Mouse (Mus musculus): ENCODE data around the gene 5530401A14Rik. TPM values are rescaled to one million over a fixed set of nuclear protein-coding genes. Genes with fewer than 3 reads are reported as not detected.

5530401A14Rik gene
- 0.04 TPM in 1 of 2 replicates, not detected in the other for polyA plus RNA-seq (2015; fragmentation: Nextera tagmentation; extraction: Ambion mirVana)

DNA sequence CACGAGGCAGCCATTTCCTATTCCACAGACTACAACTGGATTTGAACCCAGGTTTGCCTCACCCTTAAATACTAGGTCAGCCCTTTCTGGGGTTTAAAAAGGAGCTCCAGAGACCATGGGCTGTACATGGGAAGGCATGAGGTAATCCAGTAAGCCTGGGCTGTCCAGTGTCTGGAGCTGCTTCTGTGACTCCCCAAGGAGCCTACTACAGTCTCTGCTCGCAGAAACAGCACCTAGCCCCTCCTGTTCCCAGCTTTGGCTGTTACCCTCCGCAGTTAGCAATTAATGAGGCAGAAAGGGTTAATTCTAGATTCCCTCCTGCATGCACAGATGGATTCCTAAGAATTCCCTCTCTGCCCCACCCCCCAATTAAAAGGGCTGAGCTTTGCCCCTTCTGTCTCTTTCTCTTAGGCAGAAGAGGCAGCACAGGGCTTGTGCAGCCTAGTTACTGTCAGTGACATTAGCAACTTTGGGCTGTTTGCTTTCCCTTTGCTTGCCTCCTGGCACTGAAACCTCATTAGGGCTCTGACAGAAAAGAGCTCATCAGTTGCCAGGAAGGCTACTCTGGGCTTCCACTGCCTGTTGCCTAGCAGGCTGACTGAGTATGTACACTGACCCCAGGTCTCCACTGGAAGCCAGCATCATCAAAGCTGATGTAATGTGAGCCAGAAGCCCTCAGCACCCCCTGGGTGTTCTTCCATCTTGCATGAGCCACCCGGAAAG lies at the start of gene 5530401A14Rik:
TSS of gene 5530401A14Rik (plus strand) at position 424 of the 723 bp plus-strand sequence.
- no peak within 1 kb of the TSS for H3K9ac ChIP-seq
- H3K4me3 ChIP-seq (replicated peaks), result no peak within 1 kb of the TSS
- no peaks in the 10 kb centered on the region for H3K27me3 ChIP-seq
- no peak within 1 kb of the TSS for H3K27ac ChIP-seq
- 22% methylated on average over 4 of the region's 4 CpGs for WGBS
- no peaks in the 10 kb centered on the region for H3K36me3 ChIP-seq
- no peaks in the 10 kb centered on the region for H3K9me3 ChIP-seq (replicated peaks)
- peaks cover 16% of the 10 kb centered on the region for H3K4me1 ChIP-seq
- peak; percentile 58 for ATAC-seq (replicated peaks; ENCODE audit: low FRiP score)
- H3K4me2 ChIP-seq, result no peak within 1 kb of the TSS

DNA sequence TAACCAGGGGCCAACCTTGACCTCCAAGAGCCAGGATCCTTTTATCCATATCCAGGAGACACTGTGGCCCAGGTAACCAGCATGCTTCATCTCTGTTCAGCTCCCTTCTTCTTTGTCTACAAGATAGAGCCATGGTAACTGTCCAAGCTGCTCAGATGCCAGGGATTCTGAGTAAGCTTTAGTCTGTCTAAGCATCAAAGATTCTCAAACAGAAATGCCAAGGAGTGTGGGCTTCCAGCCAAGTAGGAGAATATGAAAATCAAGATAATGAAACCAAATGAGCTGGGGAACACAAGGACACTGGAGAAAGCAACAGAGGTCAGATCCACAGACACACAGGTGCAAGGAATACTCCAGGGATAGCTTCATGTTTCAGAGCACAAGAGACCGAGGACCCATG lies 45.7 kb upstream of the 5530401A14Rik start:
- H3K4me3 ChIP-seq (replicated peaks), result no peak overlapping the region
- ATAC-seq (replicated peaks; ENCODE audit: low FRiP score), result no peak
- H3K4me2 ChIP-seq, result no peak overlapping the region
- H3K9me3 ChIP-seq (replicated peaks), result no peaks in the 10 kb centered on the region
- no peak overlapping the region for H3K9ac ChIP-seq
- H3K27ac ChIP-seq, result no peak overlapping the region
- H3K36me3 ChIP-seq, result no peaks in the 10 kb centered on the region
- no peaks in the 10 kb centered on the region for H3K27me3 ChIP-seq
- no peaks in the 10 kb centered on the region for H3K4me1 ChIP-seq
- WGBS, result 75% methylated on average over 1 of the region's 1 CpGs

DNA sequence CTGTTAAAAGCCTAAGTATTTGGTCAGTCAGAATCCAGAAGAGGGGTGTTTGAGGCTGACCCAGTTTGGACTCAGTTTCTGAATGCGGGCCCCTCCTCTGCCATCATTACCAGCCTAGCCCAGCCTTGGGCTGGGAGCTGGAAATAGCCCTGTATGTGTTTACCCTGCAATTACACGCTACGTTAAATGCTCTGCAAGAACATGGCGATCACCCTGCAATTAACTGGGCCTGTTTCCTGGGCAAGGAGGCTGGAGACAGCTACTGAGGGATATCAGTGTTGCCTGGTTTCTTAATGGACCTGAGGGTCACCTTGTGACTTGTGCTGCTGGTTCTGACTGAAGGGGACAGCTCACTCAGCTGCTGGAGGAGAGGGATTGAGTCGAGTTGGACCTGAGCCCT lies 43.9 kb upstream of the 5530401A14Rik start:
- no peak overlapping the region for H3K4me2 ChIP-seq
- no peaks in the 10 kb centered on the region for H3K27me3 ChIP-seq
- no peaks in the 10 kb centered on the region for H3K36me3 ChIP-seq
- ATAC-seq (replicated peaks; ENCODE audit: low FRiP score), result no peak
- H3K9me3 ChIP-seq (replicated peaks), result no peaks in the 10 kb centered on the region
- H3K4me3 ChIP-seq (replicated peaks), result no peak overlapping the region
- WGBS, result 24% methylated on average over 5 of the region's 5 CpGs
- H3K9ac ChIP-seq, result no peak overlapping the region
- H3K4me1 ChIP-seq, result no peaks in the 10 kb centered on the region
- no peak overlapping the region for H3K27ac ChIP-seq

DNA sequence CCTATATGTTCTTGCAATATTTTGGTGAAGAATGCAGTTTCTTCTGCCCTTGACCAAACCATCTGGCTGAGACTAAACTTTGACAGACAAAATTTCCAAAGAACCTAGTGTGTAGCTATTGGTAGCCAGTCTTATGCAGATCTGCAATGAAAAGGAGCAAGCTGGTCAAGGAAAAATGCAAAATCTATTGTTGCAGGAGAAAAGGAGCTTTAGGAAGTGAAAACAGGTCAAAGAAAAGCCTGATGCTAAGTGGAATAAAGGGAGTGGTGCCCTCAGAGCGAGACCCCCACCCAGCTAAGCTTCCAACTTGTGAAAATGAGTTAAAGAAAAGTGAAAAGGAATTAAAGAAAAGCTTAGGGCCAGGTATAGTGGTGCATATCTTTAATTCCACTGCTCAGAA lies 28.1 kb upstream of the 5530401A14Rik start:
- Histone ChIP-seq H3K9me3 (replicated peaks) (no peaks in the 10 kb centered on the region), H3K4me2 (no peak overlapping the region), H3K4me1 (no peaks in the 10 kb centered on the region), H3K36me3 (no peaks in the 10 kb centered on the region), H3K27ac (no peak overlapping the region), H3K9ac (no peak overlapping the region), H3K27me3 (no peaks in the 10 kb centered on the region), H3K4me3 (replicated peaks) (no peak overlapping the region)
- 71% methylated on average over 1 of the region's 1 CpGs for WGBS
- no peak for ATAC-seq (replicated peaks; ENCODE audit: low FRiP score)

DNA sequence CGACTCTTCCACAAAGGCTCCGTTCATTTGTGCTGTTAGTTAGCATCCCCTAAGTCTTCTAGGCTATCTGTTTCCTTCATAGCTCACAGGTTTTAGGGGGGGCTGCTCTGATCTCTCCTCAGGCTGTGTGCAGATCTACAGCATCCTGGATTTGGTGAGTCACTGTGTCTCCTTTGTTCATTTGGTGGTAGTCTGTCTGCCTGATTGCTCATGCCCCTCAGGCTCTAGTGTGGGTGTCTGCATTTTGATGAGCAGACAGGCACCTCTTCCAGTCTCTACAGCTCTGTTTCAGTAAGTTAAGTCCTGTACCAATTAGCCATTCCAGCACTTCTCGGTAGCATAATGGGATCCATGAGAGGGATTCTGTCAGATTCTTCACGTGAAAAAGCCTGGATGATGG lies 22.0 kb upstream of the 5530401A14Rik start:
- H3K27ac ChIP-seq, result no peak overlapping the region
- H3K4me3 ChIP-seq (replicated peaks), result no peak overlapping the region
- H3K4me2 ChIP-seq, result no peak overlapping the region
- 81% methylated on average over 4 of the region's 4 CpGs for WGBS
- no peaks in the 10 kb centered on the region for H3K4me1 ChIP-seq
- no peaks in the 10 kb centered on the region for H3K9me3 ChIP-seq (replicated peaks)
- no peak for ATAC-seq (replicated peaks; ENCODE audit: low FRiP score)
- H3K36me3 ChIP-seq, result no peaks in the 10 kb centered on the region
- H3K9ac ChIP-seq, result no peak overlapping the region
- no peaks in the 10 kb centered on the region for H3K27me3 ChIP-seq

DNA sequence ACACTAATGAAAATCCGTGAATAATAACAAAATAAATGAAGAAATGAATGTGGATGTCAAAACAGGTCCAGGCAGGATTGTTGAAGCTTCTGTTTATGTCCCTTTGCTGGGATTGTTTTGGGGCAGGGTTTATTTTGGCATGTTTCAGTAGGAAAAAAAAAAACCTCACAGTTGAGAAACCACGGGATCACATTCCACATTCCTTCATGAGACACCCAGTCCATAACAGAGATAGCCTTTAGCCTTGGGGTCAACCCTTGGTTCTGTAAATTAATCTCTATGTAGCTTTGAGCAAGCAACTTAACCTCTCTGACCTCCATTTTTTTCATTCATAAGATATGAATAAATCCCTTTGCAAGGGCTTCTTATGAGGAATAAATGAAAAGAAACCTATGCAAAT lies 19.5 kb upstream of the 5530401A14Rik start:
- 46% methylated on average over 2 of the region's 2 CpGs for WGBS

DNA sequence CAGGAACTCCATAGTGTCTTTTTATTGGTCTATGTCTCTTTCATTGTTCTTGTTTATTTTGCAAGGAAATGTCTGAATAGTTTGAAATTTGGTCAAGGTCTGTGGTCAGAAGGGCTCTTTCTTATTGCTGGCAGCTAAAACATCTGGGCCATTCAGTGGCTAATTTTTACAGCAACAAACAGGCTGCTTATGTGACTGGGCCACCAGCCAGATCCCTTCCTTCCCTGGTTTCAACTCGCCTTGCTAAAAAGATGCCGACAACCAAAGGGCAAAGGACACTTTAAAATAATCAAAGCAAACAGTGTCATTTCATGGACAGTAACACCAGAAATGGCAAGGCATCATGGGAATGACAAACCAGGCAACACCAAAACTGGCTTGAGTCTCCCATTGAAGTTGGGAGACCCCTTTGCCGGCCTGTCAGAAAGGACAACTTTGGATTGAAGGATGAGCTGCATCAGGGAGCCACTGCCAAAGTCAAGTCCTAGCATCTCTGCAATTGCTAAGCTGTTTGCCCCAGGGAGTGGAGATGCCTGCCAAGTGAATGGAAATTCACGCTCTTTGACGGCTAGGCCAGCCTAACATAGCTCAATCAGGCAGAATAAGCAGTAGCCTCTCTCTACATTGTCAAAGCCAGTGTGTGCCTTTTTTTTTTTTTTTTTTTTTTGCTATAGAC lies 15.3 kb upstream of the 5530401A14Rik start:
- Histone ChIP-seq H3K4me3 (replicated peaks) (no peak overlapping the region), H3K27ac (no peak overlapping the region), H3K27me3 (no peaks in the 10 kb centered on the region), H3K4me1 (0 out of 2 replicates have a peak, but pooled peaks cover 6% of the 10 kb centered on the region), H3K9me3 (replicated peaks) (no peaks in the 10 kb centered on the region), H3K9ac (no peak overlapping the region), H3K4me2 (no peak overlapping the region), H3K36me3 (no peaks in the 10 kb centered on the region)
- no peak for ATAC-seq (replicated peaks; ENCODE audit: low FRiP score)
- 61% methylated on average over 5 of the region's 5 CpGs for WGBS

More for the DNA sequence above, 19.5 kb upstream of the 5530401A14Rik start:
- H3K9ac ChIP-seq, result no peak overlapping the region
- no peak overlapping the region for H3K4me3 ChIP-seq (replicated peaks)
- H3K36me3 ChIP-seq, result no peaks in the 10 kb centered on the region
- H3K27me3 ChIP-seq, result no peaks in the 10 kb centered on the region
- no peak for ATAC-seq (replicated peaks; ENCODE audit: low FRiP score)
- no peaks in the 10 kb centered on the region for H3K9me3 ChIP-seq (replicated peaks)
- H3K4me2 ChIP-seq, result no peak overlapping the region
- 0 out of 2 replicates have a peak, but pooled peaks cover 3% of the 10 kb centered on the region for H3K4me1 ChIP-seq
- H3K27ac ChIP-seq, result no peak overlapping the region

DNA sequence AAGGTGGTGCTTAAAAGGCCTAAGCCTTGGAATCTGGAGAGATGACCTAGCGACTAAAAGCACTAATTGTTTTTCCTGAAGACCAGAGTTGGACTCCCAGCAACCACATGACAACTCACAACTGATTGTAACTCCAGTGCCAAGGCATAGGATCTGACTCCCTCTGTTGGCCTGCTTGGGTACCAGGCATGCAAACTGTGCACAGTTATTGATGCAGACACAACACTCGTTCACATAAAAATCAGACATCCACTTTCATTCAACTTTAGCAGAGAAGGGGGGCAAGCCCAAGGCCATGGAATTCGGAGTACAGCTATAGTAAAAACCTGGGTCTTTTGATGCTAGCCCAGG lies 14.8 kb upstream of the 5530401A14Rik start:
- Histone ChIP-seq H3K9ac (no peak overlapping the region), H3K4me1 (0 out of 2 replicates have a peak, but pooled peaks cover 6% of the 10 kb centered on the region), H3K27me3 (no peaks in the 10 kb centered on the region), H3K36me3 (no peaks in the 10 kb centered on the region), H3K27ac (no peak overlapping the region), H3K9me3 (replicated peaks) (no peaks in the 10 kb centered on the region), H3K4me3 (replicated peaks) (no peak overlapping the region), H3K4me2 (no peak overlapping the region)
- WGBS, result 83% methylated on average over 3 of the region's 3 CpGs
- no peak for ATAC-seq (replicated peaks; ENCODE audit: low FRiP score)

DNA sequence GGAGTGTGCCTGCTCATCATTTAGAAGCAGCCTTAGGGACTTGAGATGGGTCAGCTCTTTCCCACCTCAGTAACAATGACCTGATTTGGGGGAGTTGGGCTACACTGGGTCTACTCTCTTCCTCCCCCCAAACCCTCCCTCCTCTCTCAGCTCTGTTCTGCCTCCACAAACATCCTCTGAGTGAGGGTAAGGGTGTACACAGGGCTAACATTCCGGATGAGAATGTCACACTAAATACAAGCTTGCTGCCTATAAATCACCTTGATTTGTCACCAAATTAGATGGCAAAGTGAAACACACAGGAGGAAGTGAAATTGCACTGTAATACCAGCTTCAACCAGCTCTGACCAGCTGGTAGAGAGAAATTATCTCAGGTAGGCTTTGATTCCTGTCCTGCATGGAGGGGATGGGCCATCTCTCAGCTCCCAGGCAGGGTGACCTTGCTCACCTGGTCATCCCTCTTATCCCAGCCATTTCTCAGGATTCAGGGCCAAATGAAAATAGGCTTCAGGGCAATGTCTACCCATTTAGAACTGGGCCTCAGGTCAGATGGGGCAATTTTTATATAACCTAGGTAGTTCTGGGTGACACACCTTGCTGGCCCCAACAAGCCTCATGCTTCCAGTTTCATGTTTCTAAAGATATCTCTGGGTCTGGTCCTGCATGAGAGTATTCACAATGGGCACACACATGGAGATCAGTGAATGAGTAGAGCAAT lies 12.5 kb upstream of the 5530401A14Rik start:
- H3K9me3 ChIP-seq (replicated peaks), result no peaks in the 10 kb centered on the region
- H3K9ac ChIP-seq, result no peak overlapping the region
- no peak overlapping the region for H3K4me2 ChIP-seq
- no peak for ATAC-seq (replicated peaks; ENCODE audit: low FRiP score)
- no peaks in the 10 kb centered on the region for H3K36me3 ChIP-seq
- no peaks in the 10 kb centered on the region for H3K27me3 ChIP-seq
- 0 out of 2 replicates have a peak, but pooled peaks cover 6% of the 10 kb centered on the region for H3K4me1 ChIP-seq
- H3K27ac ChIP-seq, result no peak overlapping the region
- no peak overlapping the region for H3K4me3 ChIP-seq (replicated peaks)
- 21% methylated on average over 1 of the region's 1 CpGs for WGBS

DNA sequence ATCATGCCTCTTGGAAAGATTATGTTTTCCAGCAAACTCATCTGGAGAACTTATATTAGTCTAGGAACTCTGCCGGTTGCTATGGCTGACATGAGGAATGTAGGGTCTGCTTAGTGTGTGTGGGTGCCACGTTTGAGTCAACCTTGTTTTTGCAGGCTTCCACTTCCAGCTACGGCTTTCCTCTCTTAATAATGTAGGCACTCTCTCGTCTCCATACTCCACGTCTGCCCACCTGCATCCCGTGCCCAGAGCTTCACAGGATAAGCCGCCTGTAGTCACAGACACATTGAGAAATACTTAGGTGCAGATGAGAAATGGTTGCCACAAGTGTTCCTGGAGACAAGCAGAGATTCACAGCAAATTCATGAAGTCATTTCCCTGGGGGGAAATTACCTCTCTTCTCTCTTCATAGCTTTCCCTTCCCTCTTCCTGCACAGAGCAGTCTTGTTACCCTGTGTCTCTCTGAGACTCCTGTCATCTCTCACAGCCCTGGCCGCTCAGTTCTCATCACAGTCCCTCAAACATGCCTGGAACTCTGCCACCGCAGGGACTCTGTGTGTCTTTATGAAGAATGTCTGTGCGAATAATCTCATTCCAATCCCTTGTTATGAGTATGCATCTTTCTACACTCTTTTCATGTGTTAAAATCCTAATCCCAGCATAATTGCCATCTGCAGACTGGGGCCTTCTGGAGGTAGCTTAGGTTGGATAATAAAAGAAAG lies 5.3 kb downstream of the 5530401A14Rik start:
- no peaks in the 10 kb centered on the region for H3K27me3 ChIP-seq
- no peak for ATAC-seq (replicated peaks; ENCODE audit: low FRiP score)
- no peak overlapping the region for H3K4me3 ChIP-seq (replicated peaks)
- H3K27ac ChIP-seq, result no peak overlapping the region
- peaks cover 7% of the 10 kb centered on the region; the same call in 1 of the 2 replicates for H3K4me1 ChIP-seq
- H3K9ac ChIP-seq, result no peak overlapping the region
- H3K4me2 ChIP-seq, result no peak overlapping the region
- no peaks in the 10 kb centered on the region for H3K36me3 ChIP-seq
- WGBS, result 67% methylated on average over 10 of the region's 10 CpGs
- no peaks in the 10 kb centered on the region for H3K9me3 ChIP-seq (replicated peaks)

DNA sequence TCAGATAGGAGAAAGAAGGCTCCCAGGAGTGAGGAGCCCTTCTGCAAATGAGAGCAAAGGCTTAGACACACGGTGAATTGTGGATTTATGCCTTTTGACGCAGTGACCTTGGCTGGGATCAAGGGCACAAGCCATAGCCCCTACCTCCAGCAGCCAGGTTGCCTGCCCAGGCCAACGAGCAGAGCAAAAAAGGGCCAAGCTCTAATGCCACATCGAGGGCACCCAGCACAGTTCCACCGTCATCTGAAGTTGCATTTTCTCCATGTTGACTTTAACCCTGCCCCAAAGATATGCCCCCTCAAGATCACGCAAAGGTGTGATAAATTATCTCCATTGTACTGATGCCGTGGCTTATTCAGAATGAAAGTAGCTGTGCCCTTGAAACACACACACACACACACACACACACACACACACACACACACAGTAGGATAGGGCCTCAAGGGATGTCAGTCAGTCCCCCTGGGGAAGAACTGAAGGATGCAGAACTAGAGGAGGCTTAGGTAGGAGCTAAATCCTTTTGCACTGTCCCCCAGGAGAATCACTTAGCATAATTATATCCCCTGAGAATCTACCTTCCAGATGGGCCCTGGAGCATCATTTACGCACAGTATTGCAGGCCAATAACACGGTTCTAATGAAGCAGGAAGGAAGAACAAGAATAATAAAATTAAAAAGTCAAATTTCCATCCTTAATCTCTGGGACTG lies 11.2 kb downstream of the 5530401A14Rik start:
- no peak for ATAC-seq (replicated peaks; ENCODE audit: low FRiP score)
- H3K9me3 ChIP-seq (replicated peaks), result no peaks in the 10 kb centered on the region
- H3K4me3 ChIP-seq (replicated peaks), result no peak overlapping the region
- H3K4me2 ChIP-seq, result no peak overlapping the region
- no peaks in the 10 kb centered on the region for H3K36me3 ChIP-seq
- no peaks in the 10 kb centered on the region for H3K4me1 ChIP-seq
- H3K27me3 ChIP-seq, result no peaks in the 10 kb centered on the region
- H3K9ac ChIP-seq, result no peak overlapping the region
- WGBS, result 57% methylated on average over 9 of the region's 9 CpGs
- no peak overlapping the region for H3K27ac ChIP-seq
